In genomic region chr16:18621362-18622001, GRCm38 (mm10) we compare ENCODE assay signal across 8 mouse cellular contexts. TPM values are rescaled to one million over a fixed set of nuclear protein-coding genes. Genes with fewer than 3 reads are reported as not detected.
A peak's percentile ranks its signal among the peaks of the same experiment; 100 is the strongest.
DNase-seq lines count a peak whose midpoint lies in the region; ATAC-seq lines count a peak whose summit lies in the region.

No protein-coding gene starts in this region.

- H3K4me1 ChIP-seq in limb, embryonic 12.5 days (replicated peaks) = peaks cover 40% of the 10 kb centered on the region

- H3K36me3 ChIP-seq in limb, embryonic 12.5 days = peaks cover 37% of the 10 kb centered on the region

- H3K4me3 ChIP-seq in limb, embryonic 12.5 days (replicated peaks) = peak overlapping the region; percentile 58

- H3K27me3 ChIP-seq in limb, embryonic 12.5 days = peaks cover 94% of the 10 kb centered on the region

- no peak overlapping the region for H3K27ac ChIP-seq in limb, embryonic 12.5 days

- H3K4me2 ChIP-seq in limb, embryonic 12.5 days = peak overlapping the region; percentile 94

- DNase-seq in heart, adult 11 months = peak; percentile 87
- DNase-seq in heart, postnatal 36 days = no peak
- peak; percentile 46 for DNase-seq in brain, adult 2 months (ENCODE audit: low read depth, low spot score)
- peak; percentile 51 to 63 for DNase-seq in frontal cortex, postnatal 36 days (ENCODE audit: low spot score in 2 of 2)
- peak; percentile 65 to 69 for DNase-seq in right cerebral cortex, postnatal 10 days (ENCODE audit: low spot score in 2 of 2)
- DNase-seq in spleen, postnatal 14 days (ENCODE audit: low spot score in 2 of 2) = no peak
- no peak for DNase-seq in testis, postnatal 10 days (ENCODE audit: low spot score)

- 3% methylated on average over 38 of the region's 38 CpGs for WGBS in limb, embryonic 12.5 days

- peak overlapping the region; percentile 54; the same call in 1 of the 2 replicates for H3K9ac ChIP-seq in limb, embryonic 12.5 days (replicated peaks)

- no peak for ATAC-seq in limb, embryonic 12.5 days (ENCODE audit: insufficient number of reproducible peaks, insufficient read depth, low FRiP score, low TSS enrichment, low read depth)

- H3K9me3 ChIP-seq in limb, embryonic 12.5 days = no peaks in the 10 kb centered on the region

- intact Hi-C loops in heart, postnatal 36 days (cut with DNase I) = no loop called here

RNA-seq across cellular contexts. Expression of gene Gp1bb, which starts 0.7 kb away (rescaled TPM):
- 1 to 10 TPM; 1.2 TPM for total RNA-seq in heart, postnatal 36 days (2021)
- 3.9 and 4.3 TPM in 2 replicates for polyA plus RNA-seq in limb, embryonic 12.5 days (2016; fragmentation: Nextera tagmentation; extraction: Ambion mirVana)

RNA-seq across cellular contexts. Expression of gene Gm49601, which starts 4.7 kb away (rescaled TPM):
- total RNA-seq in heart, postnatal 36 days (2021) = 1 to 10 TPM in 1 of 2 experiments, under 1 TPM in 1; 0.60 to 1.6 TPM
- 5.2 and 6.8 TPM in 2 replicates for polyA plus RNA-seq in limb, embryonic 12.5 days (2016; fragmentation: Nextera tagmentation; extraction: Ambion mirVana)

RNA-seq across cellular contexts. Expression of gene Sept5, which starts 8.3 kb away (rescaled TPM):
- total RNA-seq in heart, postnatal 36 days (2021) = 1 to 10 TPM; 3.7 to 3.8 TPM
- 31.7 and 34.2 TPM in 2 replicates for polyA plus RNA-seq in limb, embryonic 12.5 days (2016; fragmentation: Nextera tagmentation; extraction: Ambion mirVana)

RNA-seq across cellular contexts. Expression of gene Tbx1, which starts 31.0 kb away (rescaled TPM):
- total RNA-seq in heart, postnatal 36 days (2021) = 1 to 10 TPM in 1 of 2 experiments, under 1 TPM in 1; 0.51 to 2.2 TPM
- 9.4 and 11.2 TPM in 2 replicates for polyA plus RNA-seq in limb, embryonic 12.5 days (2016; fragmentation: Nextera tagmentation; extraction: Ambion mirVana)

Comparison
In these comparisons a context has a peak if more than half of its experiments do, and no peak if none do; other contexts are left out.
1. DNase-seq: peak in heart, adult 11 months (single experiment), brain, adult 2 months (single experiment), frontal cortex, postnatal 36 days (2 of 2) and right cerebral cortex, postnatal 10 days (2 of 2); none in heart, postnatal 36 days (0 of 2), spleen, postnatal 14 days (0 of 2) and testis, postnatal 10 days (single experiment).